Mouse (Mus musculus): ENCODE results near the gene AL732309.1.

- TF ChIP-seq POLR2A (IDR thresholded peaks at IDR 0.05; ENCODE audit: insufficient read depth, low read length) (no peak), CTCF (IDR thresholded peaks at IDR 0.05; ENCODE audit: low read depth, low read length) (no peak), EP300 (IDR thresholded peaks at IDR 0.05; ENCODE audit: insufficient read depth, low read depth, low read length) (no peak)
These were observed 19.8 kb downstream of the AL732309.1 start for GRCm38 (mm10) chr2:25226864-25227263.
